Mouse (Mus musculus): ENCODE measurements around the gene Uqcr11. TPM values are rescaled to one million over a fixed set of nuclear protein-coding genes. Genes with fewer than 3 reads are reported as not detected.
A peak's percentile ranks its signal among the peaks of the same experiment; 100 is the strongest.

Gene Uqcr11
- polyA plus RNA-seq, 1 experiment from 2014 or later = 899 TPM

- Histone ChIP-seq H3K27me3 (ENCODE audit: control insufficient read depth, insufficient read depth, low read length) (peaks cover 17% of the 10 kb centered on the region), H3K9me3 (ENCODE audit: control insufficient read depth, low read length) (no peaks in the 10 kb centered on the region), H3K36me3 (ENCODE audit: control insufficient read depth, insufficient read depth, low read length) (no peaks in the 10 kb centered on the region), H3K4me1 (replicated peaks; ENCODE audit: control insufficient read depth, insufficient read depth) (no peaks in the 10 kb centered on the region), H3K4me2 (replicated peaks; ENCODE audit: low read depth) (peak overlapping the region; percentile 45), H3K27ac (replicated peaks) (no peak overlapping the region), H3K4me3 (ENCODE audit: low read depth, low read length) (peak overlapping the region; percentile 12; the same call in 1 of the 2 replicates), H3K9ac (ENCODE audit: low read length) (no peak overlapping the region)
- WGBS = 7% methylated on average over 31 of the region's 31 CpGs
- peak; percentile 65 for ATAC-seq (ENCODE audit: low FRiP score, low TSS enrichment)
- peak; percentile 69 for DNase-seq (ENCODE audit: low spot score)
- TF ChIP-seq EP300 (optimal IDR thresholded peaks at IDR 0.05) (no peak), CTCF (IDR thresholded peaks at IDR 0.05; ENCODE audit: low read depth) (peak; percentile 46; the same call in 1 of the 2 replicates)
Measured at GRCm38 (mm10) chr10:80357994-80358639, 48.5 kb downstream of the Uqcr11 start.

- H3K27me3 ChIP-seq (ENCODE audit: control insufficient read depth, insufficient read depth, low read length) = peaks cover 17% of the 10 kb centered on the region
- H3K4me3 ChIP-seq (ENCODE audit: low read depth, low read length) = no peak overlapping the region; the same call in 1 of the 2 replicates
- H3K27ac ChIP-seq (replicated peaks) = no peak overlapping the region
- no peaks in the 10 kb centered on the region for H3K36me3 ChIP-seq (ENCODE audit: control insufficient read depth, insufficient read depth, low read length)
- no peaks in the 10 kb centered on the region for H3K9me3 ChIP-seq (ENCODE audit: control insufficient read depth, low read length)
- 25% methylated on average over 7 of the region's 7 CpGs for WGBS
- no peak overlapping the region for H3K4me2 ChIP-seq (replicated peaks; ENCODE audit: low read depth)
- no peaks in the 10 kb centered on the region for H3K4me1 ChIP-seq (replicated peaks; ENCODE audit: control insufficient read depth, insufficient read depth)
- H3K9ac ChIP-seq (ENCODE audit: low read length) = no peak overlapping the region
- TF ChIP-seq EP300 (optimal IDR thresholded peaks at IDR 0.05) (no peak), CTCF (IDR thresholded peaks at IDR 0.05; ENCODE audit: low read depth) (no peak)
- ATAC-seq (ENCODE audit: low FRiP score, low TSS enrichment) (peak; percentile 14; the same call in 1 of the 2 replicates), DNase-seq (ENCODE audit: low spot score) (no peak)
Measured at GRCm38 (mm10) chr10:80357336-80357735, 49.3 kb downstream of the Uqcr11 start.

GRCm38 (mm10) chr10:80356737-80357136 lies 49.9 kb downstream of the Uqcr11 start:
- 2% methylated on average over 34 of the region's 34 CpGs for WGBS
- H3K27me3 ChIP-seq (ENCODE audit: control insufficient read depth, insufficient read depth, low read length) = peaks cover 17% of the 10 kb centered on the region

GRCm38 (mm10) chr10:80356001-80356682 lies 50.5 kb downstream of the Uqcr11 start, which contains the start of gene Plk5:
Gene Plk5 (plus strand): TSS chr10:80356459.
- H3K4me2 ChIP-seq (replicated peaks; ENCODE audit: low read depth) = peak within 1 kb of the TSS; percentile 42
- 0 out of 2 replicates have a peak within 1 kb of the TSS, but pooled peaks have one; percentile 8 for H3K9ac ChIP-seq (ENCODE audit: low read length)
- peak within 1 kb of the TSS; percentile 21 for H3K4me3 ChIP-seq (ENCODE audit: low read depth, low read length)
- H3K4me1 ChIP-seq (replicated peaks; ENCODE audit: control insufficient read depth, insufficient read depth) = no peaks in the 10 kb centered on the region
- H3K36me3 ChIP-seq (ENCODE audit: control insufficient read depth, insufficient read depth, low read length) = no peaks in the 10 kb centered on the region
- ATAC-seq (ENCODE audit: low FRiP score, low TSS enrichment) (no peak), DNase-seq (ENCODE audit: low spot score) (no peak)
- peaks cover 17% of the 10 kb centered on the region for H3K27me3 ChIP-seq (ENCODE audit: control insufficient read depth, insufficient read depth, low read length)
- WGBS = under 1% methylated on average over 51 of the region's 53 CpGs
- no peak within 1 kb of the TSS for H3K27ac ChIP-seq (replicated peaks)
- no peaks in the 10 kb centered on the region for H3K9me3 ChIP-seq (ENCODE audit: control insufficient read depth, low read length)
- TF ChIP-seq CTCF (IDR thresholded peaks at IDR 0.05; ENCODE audit: low read depth) (no peak), EP300 (optimal IDR thresholded peaks at IDR 0.05) (no peak)

More at GRCm38 (mm10) chr10:80356737-80357136, 49.9 kb downstream of the Uqcr11 start:
- H3K36me3 ChIP-seq (ENCODE audit: control insufficient read depth, insufficient read depth, low read length) = no peaks in the 10 kb centered on the region
- no peak for TF ChIP-seq EP300 (optimal IDR thresholded peaks at IDR 0.05)
- no peak for TF ChIP-seq CTCF (IDR thresholded peaks at IDR 0.05; ENCODE audit: low read depth)
- H3K9ac ChIP-seq (ENCODE audit: low read length) = no peak overlapping the region
- no peaks in the 10 kb centered on the region for H3K9me3 ChIP-seq (ENCODE audit: control insufficient read depth, low read length)
- no peak for DNase-seq (ENCODE audit: low spot score)
- H3K27ac ChIP-seq (replicated peaks) = no peak overlapping the region
- no peaks in the 10 kb centered on the region for H3K4me1 ChIP-seq (replicated peaks; ENCODE audit: control insufficient read depth, insufficient read depth)
- peak overlapping the region; percentile 42 for H3K4me2 ChIP-seq (replicated peaks; ENCODE audit: low read depth)
- peak overlapping the region; percentile 21 for H3K4me3 ChIP-seq (ENCODE audit: low read depth, low read length)
- ATAC-seq (ENCODE audit: low FRiP score, low TSS enrichment) = no peak

GRCm38 (mm10) chr10:80355431-80355830 lies 51.2 kb downstream of the Uqcr11 start:
- WGBS = 14% methylated on average over 9 of the region's 9 CpGs
- ATAC-seq (ENCODE audit: low FRiP score, low TSS enrichment) = no peak
- H3K4me3 ChIP-seq (ENCODE audit: low read depth, low read length) = no peak overlapping the region
- no peak for TF ChIP-seq CTCF (IDR thresholded peaks at IDR 0.05; ENCODE audit: low read depth)
- TF ChIP-seq EP300 (optimal IDR thresholded peaks at IDR 0.05) = no peak
- 0 out of 2 replicates have a peak overlapping the region, but pooled peaks have one; percentile 8 for H3K9ac ChIP-seq (ENCODE audit: low read length)
- H3K27ac ChIP-seq (replicated peaks) = no peak overlapping the region
- peaks cover 17% of the 10 kb centered on the region for H3K27me3 ChIP-seq (ENCODE audit: control insufficient read depth, insufficient read depth, low read length)
- DNase-seq (ENCODE audit: low spot score) = no peak
- H3K36me3 ChIP-seq (ENCODE audit: control insufficient read depth, insufficient read depth, low read length) = no peaks in the 10 kb centered on the region
- no peak overlapping the region for H3K4me2 ChIP-seq (replicated peaks; ENCODE audit: low read depth)
- H3K9me3 ChIP-seq (ENCODE audit: control insufficient read depth, low read length) = no peaks in the 10 kb centered on the region
- H3K4me1 ChIP-seq (replicated peaks; ENCODE audit: control insufficient read depth, insufficient read depth) = no peaks in the 10 kb centered on the region

Small RNA genes lying within 50 kb of the gene (microRNA-seq; reads per million reads assigned to microRNA genes)
- gene Gm22721 = not detected

Other genes with a start within 250 kb of the Uqcr11 start
- gene Cirbp, start 240.8 kb downstream of the Uqcr11 start, polyA plus RNA-seq (2015; fragmentation: Nextera tagmentation; extraction: Ambion mirVana) = 237 and 244 TPM in 2 replicates
- 13.9 and 14.1 TPM in 2 replicates for gene 1600002K03Rik, start 233.9 kb downstream of the Uqcr11 start, polyA plus RNA-seq (2015; fragmentation: Nextera tagmentation; extraction: Ambion mirVana)
- gene Efna2, start 227.3 kb downstream of the Uqcr11 start, polyA plus RNA-seq (2015; fragmentation: Nextera tagmentation; extraction: Ambion mirVana) = 6.5 and 7.2 TPM in 2 replicates
- 23.1 and 23.9 TPM in 2 replicates for gene Mum1, start 180.4 kb downstream of the Uqcr11 start, polyA plus RNA-seq (2015; fragmentation: Nextera tagmentation; extraction: Ambion mirVana)
- 400 and 403 TPM in 2 replicates for gene Ndufs7, start 157.7 kb downstream of the Uqcr11 start, polyA plus RNA-seq (2015; fragmentation: Nextera tagmentation; extraction: Ambion mirVana)
- 16.3 and 17.4 TPM in 2 replicates for gene Gamt, start 145.8 kb downstream of the Uqcr11 start, polyA plus RNA-seq (2015; fragmentation: Nextera tagmentation; extraction: Ambion mirVana)
- gene Dazap1, start 145.3 kb downstream of the Uqcr11 start, polyA plus RNA-seq (2015; fragmentation: Nextera tagmentation; extraction: Ambion mirVana) = 27.4 and 28.4 TPM in 2 replicates
- 766 and 821 TPM in 2 replicates for gene Rps15, start 114.4 kb downstream of the Uqcr11 start, polyA plus RNA-seq (2015; fragmentation: Nextera tagmentation; extraction: Ambion mirVana)
- 1.2 and 1.3 TPM in 2 replicates for gene Apc2, start 110.9 kb downstream of the Uqcr11 start, polyA plus RNA-seq (2015; fragmentation: Nextera tagmentation; extraction: Ambion mirVana)
- gene 2310011J03Rik, start 86.3 kb downstream of the Uqcr11 start, polyA plus RNA-seq (2015; fragmentation: Nextera tagmentation; extraction: Ambion mirVana) = 50.3 and 51.2 TPM in 2 replicates
- 2.2 and 2.3 TPM in 2 replicates for gene Pcsk4, start 77.3 kb downstream of the Uqcr11 start, polyA plus RNA-seq (2015; fragmentation: Nextera tagmentation; extraction: Ambion mirVana)
- gene Reep6, start 76.9 kb downstream of the Uqcr11 start, polyA plus RNA-seq (2015; fragmentation: Nextera tagmentation; extraction: Ambion mirVana) = 13.5 and 17.6 TPM in 2 replicates
- gene Adamtsl5, start 58.4 kb downstream of the Uqcr11 start, polyA plus RNA-seq (2015; fragmentation: Nextera tagmentation; extraction: Ambion mirVana) = 12.2 and 12.8 TPM in 2 replicates
- 0.07 TPM in 2 replicates for gene Plk5, start 50.4 kb downstream of the Uqcr11 start, polyA plus RNA-seq (2015; fragmentation: Nextera tagmentation; extraction: Ambion mirVana)
- 4.1 and 4.5 TPM in 2 replicates for gene Mex3d, start 19.2 kb downstream of the Uqcr11 start, polyA plus RNA-seq (2015; fragmentation: Nextera tagmentation; extraction: Ambion mirVana)
- gene Mbd3, start 7.3 kb downstream of the Uqcr11 start, polyA plus RNA-seq (2015; fragmentation: Nextera tagmentation; extraction: Ambion mirVana) = 81.1 and 82.9 TPM in 2 replicates
- 30.9 and 37.0 TPM in 2 replicates for gene Tcf3, start 26.8 kb upstream of the Uqcr11 start, polyA plus RNA-seq (2015; fragmentation: Nextera tagmentation; extraction: Ambion mirVana)
- 0.01 and 0.02 TPM in 2 replicates for gene Onecut3, start 88.0 kb upstream of the Uqcr11 start, polyA plus RNA-seq (2015; fragmentation: Nextera tagmentation; extraction: Ambion mirVana)
- 0.02 and 0.10 TPM in 2 replicates for gene Atp8b3, start 132.3 kb upstream of the Uqcr11 start, polyA plus RNA-seq (2015; fragmentation: Nextera tagmentation; extraction: Ambion mirVana)
- gene Rexo1, start 154.7 kb upstream of the Uqcr11 start, polyA plus RNA-seq (2015; fragmentation: Nextera tagmentation; extraction: Ambion mirVana) = 7.1 and 8.5 TPM in 2 replicates
- gene Klf16, start 170.5 kb upstream of the Uqcr11 start, polyA plus RNA-seq (2015; fragmentation: Nextera tagmentation; extraction: Ambion mirVana) = 8.3 and 8.4 TPM in 2 replicates
- 92.5 and 103 TPM in 2 replicates for gene Abhd17a, start 183.5 kb upstream of the Uqcr11 start, polyA plus RNA-seq (2015; fragmentation: Nextera tagmentation; extraction: Ambion mirVana)
- gene Scamp4, start 196.0 kb upstream of the Uqcr11 start, polyA plus RNA-seq (2015; fragmentation: Nextera tagmentation; extraction: Ambion mirVana) = 67.8 and 77.3 TPM in 2 replicates
- 4.1 and 4.3 TPM in 2 replicates for gene Adat3, start 196.1 kb upstream of the Uqcr11 start, polyA plus RNA-seq (2015; fragmentation: Nextera tagmentation; extraction: Ambion mirVana)
- 1.4 and 1.7 TPM in 2 replicates for gene Gm49322, start 199.2 kb upstream of the Uqcr11 start, polyA plus RNA-seq (2015; fragmentation: Nextera tagmentation; extraction: Ambion mirVana)
- gene Csnk1g2, start 216.0 kb upstream of the Uqcr11 start, polyA plus RNA-seq (2015; fragmentation: Nextera tagmentation; extraction: Ambion mirVana) = 75.4 and 83.9 TPM in 2 replicates